Mouse (Mus musculus) lung, embryonic 15.5 days (tissue): ENCODE results near the gene Gm13124. TPM values are rescaled to one million over a fixed set of nuclear protein-coding genes. Genes with fewer than 3 reads are reported as not detected.
"Not testable (repeated sequence)": the region's sequence is repeated elsewhere in the genome, so short reads cannot be mapped to it uniquely, and the experiment has no call there.

Source experiments
- ATAC-seq: fragments of 200-750 bp; cut with Nextera tagmentation; 2 replicates; pipeline ENCODE4 v1.8.0; 2017; ENCODE audit warnings: moderate number of reproducible peaks, borderline replicate concordance; ENCODE audit not compliant: low FRiP score, low TSS enrichment; ENCODE audit errors: extremely low read depth
- H3K27ac ChIP-seq: fragments of 300-500 bp; sonication (generic); 2 replicates; pipeline ENCODE4 v1.5.1; 2015; ENCODE audit warnings: moderate library complexity, mild to moderate bottlenecking, inconsistent platforms
- H3K27me3 ChIP-seq: fragments of 300-500 bp; sonication (generic); 2 replicates; pipeline ENCODE4 v1.6.1; 2015; ENCODE audit warnings: inconsistent platforms
- H3K36me3 ChIP-seq: fragments of 300-500 bp; sonication (generic); 2 replicates; pipeline ENCODE4 v1.6.1; 2015; ENCODE audit warnings: inconsistent platforms
- H3K4me1 ChIP-seq: fragments of 300-500 bp; sonication (generic); 2 replicates; pipeline ENCODE4 v1.6.1; 2015; ENCODE audit warnings: inconsistent platforms
- H3K4me2 ChIP-seq: fragments of 300-500 bp; sonication (generic); 2 replicates; pipeline ENCODE4 v1.6.1; 2015; ENCODE audit warnings: inconsistent platforms, mild to moderate bottlenecking, moderate library complexity
- H3K4me3 ChIP-seq: fragments of 300-500 bp; sonication (generic); 2 replicates; pipeline ENCODE4 v1.5.1; 2015; ENCODE audit warnings: mild to moderate bottlenecking, inconsistent platforms
- H3K9ac ChIP-seq: fragments of 300-500 bp; sonication (generic); 2 replicates; pipeline ENCODE4 v1.6.1; 2015; ENCODE audit warnings: inconsistent platforms
- H3K9me3 ChIP-seq: fragments of 300-500 bp; sonication (generic); 2 replicates; pipeline ENCODE4 v1.6.1; 2016; ENCODE audit warnings: inconsistent platforms
- WGBS: fragments of 180-500 bp; shearing (Covaris S2); methylation state at CpG from one replicate; pipeline ENCODE4 v1.1.7; 2015; 5-methylcytosine and 5-hydroxymethylcytosine counted together
- polyA plus RNA-seq: library from polyadenylated mRNA; unstranded; fragments of >200 nt; fragmentation: Nextera tagmentation; extraction: Ambion mirVana; gene quantifications from 2 replicates; pipeline ENCODE4 v1.2.1, GENCODE M21; 2015

Gene Gm13124
- not detected in 2 replicates for polyA plus RNA-seq

- no peak within 1 kb of the TSS for H3K27ac ChIP-seq
- H3K27me3 ChIP-seq: no peaks in the 10 kb centered on the region
- no peaks in the 10 kb centered on the region for H3K9me3 ChIP-seq
- no peaks in the 10 kb centered on the region for H3K4me1 ChIP-seq
- no peak within 1 kb of the TSS for H3K4me3 ChIP-seq
- no peak within 1 kb of the TSS for H3K4me2 ChIP-seq
- H3K36me3 ChIP-seq: no peaks in the 10 kb centered on the region
- no peak within 1 kb of the TSS for H3K9ac ChIP-seq
- no peak for ATAC-seq
- 90% methylated on average over 1 of the region's 1 CpGs for WGBS
Measured at GRCm38 (mm10) chr4:144565034-144565433, at the start of gene Gm13124. TSS of gene Gm13124 (minus strand) at chr4:144565134.

GRCm38 (mm10) chr4:144614586-144614985 lies 49.7 kb upstream of the Gm13124 start:
- H3K4me2 ChIP-seq: no peak overlapping the region
- no peaks in the 10 kb centered on the region; the same call in 1 of the 2 replicates for H3K9me3 ChIP-seq
- H3K36me3 ChIP-seq: no peaks in the 10 kb centered on the region
- H3K27ac ChIP-seq: no peak overlapping the region
- H3K4me1 ChIP-seq: no peaks in the 10 kb centered on the region
- no peak overlapping the region for H3K9ac ChIP-seq
- WGBS: 67% methylated on average over 1 of the region's 1 CpGs
- no peak for ATAC-seq
- H3K4me3 ChIP-seq: no peak overlapping the region
- H3K27me3 ChIP-seq: no peaks in the 10 kb centered on the region

GRCm38 (mm10) chr4:144613407-144613806 lies 48.5 kb upstream of the Gm13124 start, which contains the start of gene Aadacl4:
TSS of gene Aadacl4 (plus strand) at chr4:144613707.
- ATAC-seq: no peak
- H3K27ac ChIP-seq: no peak within 1 kb of the TSS
- no peak within 1 kb of the TSS for H3K4me2 ChIP-seq
- no peaks in the 10 kb centered on the region; the same call in 1 of the 2 replicates for H3K9me3 ChIP-seq
- H3K9ac ChIP-seq: no peak within 1 kb of the TSS
- H3K4me3 ChIP-seq: no peak within 1 kb of the TSS
- no peaks in the 10 kb centered on the region for H3K4me1 ChIP-seq
- H3K36me3 ChIP-seq: no peaks in the 10 kb centered on the region
- WGBS: 50% methylated on average over 1 of the region's 1 CpGs
- H3K27me3 ChIP-seq: no peaks in the 10 kb centered on the region

- no peak overlapping the region for H3K4me3 ChIP-seq
- ATAC-seq: no peak
- no peak overlapping the region for H3K4me2 ChIP-seq
- no peaks in the 10 kb centered on the region for H3K9me3 ChIP-seq
- H3K36me3 ChIP-seq: no peaks in the 10 kb centered on the region
- no peak overlapping the region for H3K9ac ChIP-seq
- H3K27ac ChIP-seq: no peak overlapping the region
- no peaks in the 10 kb centered on the region for H3K27me3 ChIP-seq
- no peaks in the 10 kb centered on the region for H3K4me1 ChIP-seq
Measured at GRCm38 (mm10) chr4:144592790-144593189, 27.9 kb upstream of the Gm13124 start.

- not testable (repeated sequence) for H3K9ac ChIP-seq, H3K27me3 ChIP-seq, H3K4me3 ChIP-seq, H3K27ac ChIP-seq, H3K36me3 ChIP-seq, H3K9me3 ChIP-seq, H3K4me1 ChIP-seq, H3K4me2 ChIP-seq, ATAC-seq
- 83% methylated on average over 12 of the region's 16 CpGs for WGBS
Measured at GRCm38 (mm10) chr4:144586207-144586606, 21.3 kb upstream of the Gm13124 start.

- ATAC-seq: no peak
- Histone ChIP-seq H3K4me1 (no peaks in the 10 kb centered on the region), H3K9ac (no peak overlapping the region), H3K4me3 (no peak overlapping the region), H3K36me3 (no peaks in the 10 kb centered on the region), H3K27me3 (no peaks in the 10 kb centered on the region), H3K27ac (no peak overlapping the region), H3K4me2 (no peak overlapping the region), H3K9me3 (no peaks in the 10 kb centered on the region)
Measured at GRCm38 (mm10) chr4:144567752-144568151, 2.8 kb upstream of the Gm13124 start.

GRCm38 (mm10) chr4:144561205-144561604 lies 3.7 kb downstream of the Gm13124 start:
- H3K4me1 ChIP-seq: no peaks in the 10 kb centered on the region
- no peaks in the 10 kb centered on the region for H3K36me3 ChIP-seq
- H3K27me3 ChIP-seq: no peaks in the 10 kb centered on the region
- no peaks in the 10 kb centered on the region for H3K9me3 ChIP-seq
- no peak overlapping the region for H3K4me3 ChIP-seq
- 54% methylated on average over 2 of the region's 2 CpGs for WGBS
- no peak overlapping the region for H3K4me2 ChIP-seq
- H3K9ac ChIP-seq: no peak overlapping the region
- ATAC-seq: no peak
- no peak overlapping the region for H3K27ac ChIP-seq

GRCm38 (mm10) chr4:144559792-144560191 lies 5.1 kb downstream of the Gm13124 start:
- H3K36me3 ChIP-seq: no peaks in the 10 kb centered on the region
- H3K27ac ChIP-seq: no peak overlapping the region
- no peaks in the 10 kb centered on the region for H3K4me1 ChIP-seq
- no peak overlapping the region for H3K9ac ChIP-seq
- no peak for ATAC-seq
- no peaks in the 10 kb centered on the region for H3K27me3 ChIP-seq
- no peak overlapping the region for H3K4me3 ChIP-seq
- H3K9me3 ChIP-seq: no peaks in the 10 kb centered on the region
- no peak overlapping the region for H3K4me2 ChIP-seq

- no peak for ATAC-seq
- no peak overlapping the region for H3K9ac ChIP-seq
- H3K4me3 ChIP-seq: no peak overlapping the region
- no peaks in the 10 kb centered on the region for H3K9me3 ChIP-seq
- H3K27ac ChIP-seq: no peak overlapping the region
- H3K36me3 ChIP-seq: no peaks in the 10 kb centered on the region
- no peaks in the 10 kb centered on the region for H3K4me1 ChIP-seq
- no peak overlapping the region for H3K4me2 ChIP-seq
- H3K27me3 ChIP-seq: no peaks in the 10 kb centered on the region
Measured at GRCm38 (mm10) chr4:144551156-144551555, 13.8 kb downstream of the Gm13124 start.

- WGBS: 88% methylated on average over 13 of the region's 13 CpGs
- ATAC-seq: not testable (repeated sequence)
Measured at GRCm38 (mm10) chr4:144545339-144545738, 19.6 kb downstream of the Gm13124 start.

GRCm38 (mm10) chr4:144544689-144545088 lies 20.2 kb downstream of the Gm13124 start:
- Histone ChIP-seq H3K4me2 (no peak overlapping the region), H3K9me3 (no peaks in the 10 kb centered on the region), H3K9ac (no peak overlapping the region), H3K27ac (no peak overlapping the region), H3K4me3 (no peak overlapping the region), H3K4me1 (no peaks in the 10 kb centered on the region), H3K27me3 (no peaks in the 10 kb centered on the region), H3K36me3 (no peaks in the 10 kb centered on the region)
- no peak for ATAC-seq
- WGBS: 58% methylated on average over 1 of the region's 1 CpGs

More at GRCm38 (mm10) chr4:144545339-144545738, 19.6 kb downstream of the Gm13124 start:
- not testable (repeated sequence) for H3K4me2 ChIP-seq, H3K27ac ChIP-seq, H3K27me3 ChIP-seq, H3K4me3 ChIP-seq, H3K9me3 ChIP-seq, H3K9ac ChIP-seq, H3K4me1 ChIP-seq, H3K36me3 ChIP-seq

- no peak within 1 kb of the TSS for H3K9ac ChIP-seq
- no peak within 1 kb of the TSS for H3K4me2 ChIP-seq
- no peak for ATAC-seq
- H3K27ac ChIP-seq: no peak within 1 kb of the TSS
- H3K4me1 ChIP-seq: no peaks in the 10 kb centered on the region
- H3K27me3 ChIP-seq: no peaks in the 10 kb centered on the region
- H3K36me3 ChIP-seq: no peaks in the 10 kb centered on the region
- WGBS: 68% methylated on average over 5 of the region's 5 CpGs
- H3K4me3 ChIP-seq: no peak within 1 kb of the TSS
- H3K9me3 ChIP-seq: no peaks in the 10 kb centered on the region
Measured at GRCm38 (mm10) chr4:144519522-144519921, 45.4 kb downstream of the Gm13124 start, which contains the start of gene 9430007A20Rik. TSS of gene 9430007A20Rik (plus strand) at chr4:144519822.

- Histone ChIP-seq H3K36me3 (no peaks in the 10 kb centered on the region), H3K27ac (no peak overlapping the region), H3K9ac (no peak overlapping the region), H3K27me3 (no peaks in the 10 kb centered on the region), H3K4me1 (no peaks in the 10 kb centered on the region), H3K4me2 (no peak overlapping the region), H3K9me3 (no peaks in the 10 kb centered on the region), H3K4me3 (no peak overlapping the region)
- WGBS: 62% methylated on average over 1 of the region's 1 CpGs
- no peak for ATAC-seq
Measured at GRCm38 (mm10) chr4:144506518-144506917, 58.4 kb downstream of the Gm13124 start.
